Mouse (Mus musculus): Measurements from ENCODE around the gene Rnf167.

- TF ChIP-seq CTCF (IDR thresholded peaks at IDR 0.05; ENCODE audit: control insufficient read depth, insufficient read depth, low read length) = no peak
- TF ChIP-seq POLR2A (IDR thresholded peaks at IDR 0.05; ENCODE audit: borderline replicate concordance, control insufficient read depth, low read depth, low read length) = no peak
These were observed 24.5 kb downstream of the Rnf167 start for GRCm38 (mm10) chr11:70671333-70672047.

Measured in bone marrow, adult 2 months (tissue).